Mouse (Mus musculus): ENCODE data around the gene Psma4.

- no peak for TF ChIP-seq CTCF (IDR thresholded peaks at IDR 0.05; ENCODE audit: extremely low read depth, insufficient read length, insufficient replicate concordance, low read depth, low read length)
- TF ChIP-seq POLR2A (IDR thresholded peaks at IDR 0.05; ENCODE audit: low read depth, low read length): no peak
Observed at GRCm38 (mm10) chr9:54994381-54994780, 43.8 kb downstream of the Psma4 start.
